Mouse (Mus musculus) forebrain, embryonic 16.5 days (tissue): ENCODE measurements around the gene Egf. TPM values are rescaled to one million over a fixed set of nuclear protein-coding genes. Genes with fewer than 3 reads are reported as not detected.

Experiments used
- ATAC-seq: fragments of 200-750 bp; cut with Nextera tagmentation; 2 replicates; pipeline ENCODE4 v1.8.0; 2017; ENCODE audit warnings: mild to moderate bottlenecking, moderate library complexity
- H3K27ac ChIP-seq: fragments of 300-500 bp; sonication (generic); 2 replicates; pipeline ENCODE4 v1.5.1; 2014; ENCODE audit warnings: low read length, control low read depth
- H3K27me3 ChIP-seq: fragments of 300-500 bp; sonication (generic); replicated peaks from 2 replicates; pipeline ENCODE4 v1.6.1; 2014; ENCODE audit warnings: low read length; ENCODE audit not compliant: control insufficient read depth, insufficient read depth
- H3K36me3 ChIP-seq: fragments of 300-500 bp; sonication (generic); 2 replicates; pipeline ENCODE4 v1.6.1; 2014; ENCODE audit not compliant: control insufficient read depth, insufficient read depth
- H3K4me1 ChIP-seq: fragments of 300-500 bp; sonication (generic); replicated peaks from 2 replicates; pipeline ENCODE4 v1.6.1; 2014; ENCODE audit warnings: low read length; ENCODE audit not compliant: control insufficient read depth, insufficient read depth
- H3K4me2 ChIP-seq: fragments of 300-500 bp; sonication (generic); 2 replicates; pipeline ENCODE4 v1.6.1; 2014; ENCODE audit warnings: mild to moderate bottlenecking, low read length, control low read depth
- H3K4me3 ChIP-seq: fragments of 300-500 bp; sonication (generic); replicated peaks from 2 replicates; pipeline ENCODE4 v1.5.1; 2014; ENCODE audit warnings: mild to moderate bottlenecking, low read length, control low read depth
- H3K9ac ChIP-seq: fragments of 300-500 bp; sonication (generic); replicated peaks from 2 replicates; pipeline ENCODE4 v1.6.1; 2014; ENCODE audit warnings: low read depth, low read length, control low read depth
- H3K9me3 ChIP-seq: fragments of 300-500 bp; sonication (generic); 2 replicates; pipeline ENCODE4 v1.6.1; 2016; ENCODE audit warnings: low read length; ENCODE audit not compliant: control insufficient read depth
- WGBS: fragments of 180-500 bp; shearing (Covaris S2); extraction: QIAGEN DNeasy Blood & Tissue Kit; methylation state at CpG from one replicate; pipeline ENCODE4 v1.1.7; 2014; 5-methylcytosine and 5-hydroxymethylcytosine counted together
- polyA plus RNA-seq: library from polyadenylated mRNA; unstranded; fragments of >200 nt; fragmentation: Nextera tagmentation; extraction: Ambion mirVana; gene quantifications from 2 replicates; pipeline ENCODE4 v1.2.1, GENCODE M21; 2015

Egf gene
- polyA plus RNA-seq, result 1.4 and 3.0 TPM in 2 replicates

DNA sequence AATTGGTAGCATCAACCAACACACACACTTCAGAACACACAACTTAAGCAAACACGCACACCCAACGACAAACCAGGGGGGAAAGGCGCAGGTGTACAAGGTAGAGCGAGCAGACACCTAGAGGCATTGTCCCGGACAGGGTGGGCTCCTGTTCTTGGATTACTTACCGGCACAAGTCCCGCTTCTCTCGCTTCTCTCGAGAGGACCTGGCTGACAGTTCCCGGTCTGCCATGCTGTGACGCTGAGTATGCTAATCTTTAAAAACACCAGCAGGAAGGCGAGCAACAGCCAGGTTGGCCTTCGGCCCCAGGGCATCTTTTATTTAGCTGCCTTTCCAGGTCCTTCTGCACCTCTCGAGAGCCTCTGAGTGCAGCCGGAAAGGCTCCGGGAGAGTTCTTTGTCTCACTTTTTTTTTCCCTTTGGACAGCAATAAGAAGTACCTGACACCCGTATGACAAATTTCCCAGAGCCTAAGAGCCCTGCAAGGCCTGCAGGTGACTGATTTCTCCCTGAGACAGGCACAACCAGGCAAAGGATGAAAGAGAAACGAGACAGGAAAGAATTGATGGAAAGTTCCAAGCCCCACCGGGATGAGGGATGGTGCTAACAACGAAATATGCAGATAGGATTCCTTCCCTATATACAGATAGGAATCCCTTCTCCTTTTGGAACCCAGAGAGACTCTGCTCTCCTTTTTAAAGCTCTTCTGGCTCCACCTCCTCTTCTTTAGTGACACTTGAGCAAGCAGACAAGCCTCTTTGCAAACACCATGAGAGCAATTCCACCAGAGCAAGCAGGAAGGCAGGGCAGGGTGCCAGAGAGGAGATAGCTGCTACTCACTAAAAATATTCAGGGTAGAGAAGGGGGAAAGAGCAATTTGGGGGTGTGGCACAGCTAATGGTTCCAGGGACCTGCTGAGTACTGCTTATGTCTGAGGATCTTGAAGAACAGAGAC lies at the start of gene Egf:
TSS of gene Egf (minus strand) at position 667 of the 955 bp plus-strand sequence.
- Histone ChIP-seq H3K4me3 (peak within 1 kb of the TSS; percentile 36), H3K4me1 (peaks cover 8% of the 10 kb centered on the region), H3K4me2 (peak within 1 kb of the TSS; percentile 64), H3K27ac (no peak within 1 kb of the TSS), H3K9me3 (no peaks in the 10 kb centered on the region), H3K9ac (peak within 1 kb of the TSS; percentile 40), H3K36me3 (no peaks in the 10 kb centered on the region), H3K27me3 (no peaks in the 10 kb centered on the region)
- WGBS, result 8% methylated on average over 20 of the region's 20 CpGs
- ATAC-seq, result peak; percentile 54

DNA sequence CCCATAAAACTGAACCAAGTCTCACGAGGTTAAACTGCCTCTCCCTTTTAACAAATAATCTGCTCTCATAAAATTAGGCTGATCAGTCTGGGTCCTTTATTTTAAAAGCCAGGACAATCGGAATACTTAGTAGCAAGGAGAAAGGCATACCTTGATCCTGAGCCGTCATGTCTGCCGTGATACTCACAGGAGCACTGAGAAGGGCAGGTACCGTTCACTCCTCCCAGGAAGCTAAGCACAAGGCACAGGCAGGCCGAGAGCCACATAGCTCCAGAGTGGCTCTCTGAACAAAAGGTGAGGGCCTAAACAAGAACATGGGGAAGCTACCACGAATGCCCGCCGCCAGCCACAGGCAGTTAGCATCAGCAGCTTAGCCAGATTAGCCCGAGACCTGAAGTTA lies 48.6 kb upstream of the Egf start, which contains the start of gene Lrit3:
TSS of gene Lrit3 (minus strand) at position 266 of the 400 bp plus-strand sequence.
- no peak within 1 kb of the TSS for H3K4me3 ChIP-seq
- ATAC-seq, result no peak

DNA sequence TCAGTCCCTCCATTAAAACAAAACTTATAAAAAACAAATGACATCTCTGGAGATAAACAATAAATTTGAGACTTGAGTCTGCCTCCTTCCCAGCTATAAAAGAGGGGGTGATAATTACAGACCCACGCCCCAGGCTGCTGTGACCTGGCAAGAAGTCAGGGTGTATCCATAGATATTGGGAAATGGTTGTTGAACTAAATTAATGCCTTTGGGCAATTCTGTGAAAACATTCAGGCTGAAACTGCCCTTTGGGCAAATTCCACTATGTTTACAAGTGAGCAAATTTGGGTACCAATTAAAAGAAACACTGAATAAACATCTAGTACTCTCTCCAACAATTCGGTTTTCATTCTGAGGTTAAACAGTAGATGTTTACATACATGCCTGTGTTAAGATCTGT lies 43.9 kb upstream of the Egf start:
- WGBS, result 82% methylated on average over 2 of the region's 2 CpGs
- no peak overlapping the region for H3K4me2 ChIP-seq
- no peaks in the 10 kb centered on the region for H3K27me3 ChIP-seq
- no peak overlapping the region for H3K27ac ChIP-seq
- no peak overlapping the region for H3K4me3 ChIP-seq
- no peaks in the 10 kb centered on the region for H3K4me1 ChIP-seq
- ATAC-seq, result no peak
- H3K9me3 ChIP-seq, result no peaks in the 10 kb centered on the region
- H3K9ac ChIP-seq, result no peak overlapping the region
- no peaks in the 10 kb centered on the region for H3K36me3 ChIP-seq

More for the DNA sequence above, 48.6 kb upstream of the Egf start, which contains the start of gene Lrit3:
- Histone ChIP-seq H3K27ac (no peak within 1 kb of the TSS), H3K9ac (no peak within 1 kb of the TSS), H3K27me3 (no peaks in the 10 kb centered on the region), H3K4me2 (no peak within 1 kb of the TSS), H3K36me3 (no peaks in the 10 kb centered on the region), H3K4me1 (no peaks in the 10 kb centered on the region), H3K9me3 (no peaks in the 10 kb centered on the region)
- WGBS, result 82% methylated on average over 10 of the region's 10 CpGs

DNA sequence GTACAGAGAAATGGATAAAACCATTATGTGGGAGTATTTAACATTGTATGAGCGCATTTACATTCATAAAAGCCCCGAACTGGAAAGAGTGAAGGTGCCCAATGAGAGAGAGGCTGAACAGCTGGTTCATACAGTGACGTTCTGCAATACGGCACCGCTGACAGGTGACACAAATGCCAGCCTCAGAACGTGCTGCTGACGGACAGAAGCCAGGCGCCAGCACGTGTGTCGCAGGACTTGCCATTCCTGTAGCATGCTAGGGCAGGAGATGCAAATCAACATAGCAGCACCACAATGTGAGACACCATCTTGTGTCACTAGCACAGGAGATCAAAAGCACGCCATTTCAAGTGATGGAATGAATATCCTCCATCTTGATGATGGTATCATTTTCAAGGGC lies 43.4 kb upstream of the Egf start:
- Histone ChIP-seq H3K4me3 (no peak overlapping the region), H3K36me3 (no peaks in the 10 kb centered on the region), H3K9me3 (no peaks in the 10 kb centered on the region), H3K9ac (no peak overlapping the region), H3K4me2 (no peak overlapping the region), H3K27ac (no peak overlapping the region), H3K4me1 (no peaks in the 10 kb centered on the region), H3K27me3 (no peaks in the 10 kb centered on the region)
- ATAC-seq, result no peak
- 85% methylated on average over 11 of the region's 11 CpGs for WGBS

DNA sequence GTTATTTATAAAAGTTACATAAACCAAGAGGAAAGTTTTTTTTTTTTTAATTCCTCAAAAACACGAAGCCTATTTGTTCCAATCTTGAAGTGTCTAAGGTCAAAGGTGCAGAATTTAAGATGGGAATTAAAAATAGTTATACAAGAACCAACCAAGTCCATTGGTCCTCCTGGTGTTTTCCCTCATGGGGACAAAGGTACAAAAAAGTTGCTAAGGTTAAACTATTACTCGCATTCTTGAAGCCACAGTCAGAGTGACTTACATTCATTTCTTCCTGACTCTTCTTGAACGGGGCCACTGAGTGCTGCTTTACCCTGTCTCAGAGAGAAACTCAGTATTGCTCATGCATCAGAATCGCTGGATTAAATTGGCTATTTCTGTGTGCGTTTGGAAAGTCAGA lies 42.2 kb upstream of the Egf start:
- ATAC-seq, result no peak
- Histone ChIP-seq H3K4me3 (no peak overlapping the region), H3K27me3 (no peaks in the 10 kb centered on the region), H3K9ac (no peak overlapping the region), H3K27ac (no peak overlapping the region), H3K4me1 (no peaks in the 10 kb centered on the region), H3K4me2 (no peak overlapping the region), H3K36me3 (no peaks in the 10 kb centered on the region), H3K9me3 (no peaks in the 10 kb centered on the region)
- 77% methylated on average over 5 of the region's 5 CpGs for WGBS

DNA sequence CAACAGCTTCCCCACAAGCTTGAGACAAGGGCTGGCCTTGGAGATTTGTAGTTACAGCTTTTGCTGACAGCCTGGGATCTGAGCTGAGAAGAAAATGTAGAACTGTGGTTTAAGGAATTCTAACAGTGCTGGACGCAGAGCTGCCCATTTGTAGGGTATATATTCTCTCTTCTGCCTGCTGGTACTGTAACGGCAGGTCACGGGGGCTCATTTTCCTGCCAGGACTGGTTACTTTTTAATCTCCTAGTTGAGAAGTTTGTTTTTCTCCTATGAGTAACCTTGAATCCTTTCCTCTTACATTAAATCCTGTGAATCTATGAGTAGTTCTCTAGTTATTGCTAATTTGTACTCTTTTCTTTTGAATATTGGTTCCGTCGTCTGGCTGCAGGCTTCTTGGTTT lies 38.7 kb upstream of the Egf start:
- H3K4me2 ChIP-seq, result no peak overlapping the region
- no peaks in the 10 kb centered on the region for H3K4me1 ChIP-seq
- no peak overlapping the region for H3K4me3 ChIP-seq
- no peak for ATAC-seq
- no peaks in the 10 kb centered on the region for H3K27me3 ChIP-seq
- no peaks in the 10 kb centered on the region for H3K36me3 ChIP-seq
- no peak overlapping the region for H3K27ac ChIP-seq
- no peak overlapping the region for H3K9ac ChIP-seq
- WGBS, result 78% methylated on average over 5 of the region's 5 CpGs
- no peaks in the 10 kb centered on the region for H3K9me3 ChIP-seq

DNA sequence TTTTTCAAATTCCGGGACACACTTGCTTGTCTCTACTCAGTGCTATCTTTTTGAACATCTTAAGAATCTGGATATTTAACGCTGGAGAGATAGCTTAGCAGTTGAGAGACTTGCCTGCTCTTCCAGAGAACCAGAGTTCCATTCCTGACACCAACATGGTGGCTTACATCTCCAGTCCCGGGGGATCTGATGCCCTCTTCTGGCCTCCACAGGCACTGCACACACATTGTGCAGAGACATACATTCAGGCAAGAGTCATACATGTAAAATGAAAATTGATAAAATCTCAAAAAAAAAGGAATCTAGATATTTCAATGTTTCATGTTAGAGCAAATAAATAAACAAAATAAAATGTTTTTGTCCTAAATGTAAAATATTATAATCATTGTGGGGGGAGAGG lies 27.6 kb upstream of the Egf start:
- 94% methylated on average over 3 of the region's 3 CpGs for WGBS
- Histone ChIP-seq H3K27ac (no peak overlapping the region), H3K4me1 (no peaks in the 10 kb centered on the region), H3K4me2 (no peak overlapping the region), H3K9me3 (no peaks in the 10 kb centered on the region), H3K27me3 (no peaks in the 10 kb centered on the region), H3K4me3 (no peak overlapping the region), H3K9ac (no peak overlapping the region), H3K36me3 (no peaks in the 10 kb centered on the region)
- ATAC-seq, result no peak

DNA sequence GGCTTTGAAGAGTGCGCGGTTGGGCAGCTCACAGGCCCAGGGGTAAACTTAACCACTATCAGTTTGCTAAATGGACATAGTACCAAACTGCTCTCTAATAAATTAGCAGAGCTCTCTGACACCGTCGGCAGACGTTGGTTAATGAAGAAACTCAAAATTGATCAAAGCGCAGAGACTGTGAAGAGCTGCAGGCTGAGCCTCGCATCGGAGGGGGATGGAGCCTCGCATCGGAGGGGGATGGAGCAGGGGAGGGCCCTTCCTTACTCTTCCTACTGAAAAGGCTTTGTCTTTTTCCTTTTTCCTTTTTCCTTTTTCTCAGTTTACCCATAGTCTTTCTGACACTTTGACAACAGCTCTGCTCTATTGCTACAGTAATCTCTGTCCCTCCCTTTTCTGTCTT lies 26.3 kb upstream of the Egf start:
- Histone ChIP-seq H3K36me3 (no peaks in the 10 kb centered on the region), H3K4me3 (no peak overlapping the region), H3K27me3 (no peaks in the 10 kb centered on the region), H3K9ac (no peak overlapping the region), H3K4me2 (no peak overlapping the region), H3K4me1 (no peaks in the 10 kb centered on the region), H3K9me3 (no peaks in the 10 kb centered on the region), H3K27ac (no peak overlapping the region)
- no peak for ATAC-seq
- 29% methylated on average over 10 of the region's 10 CpGs for WGBS

DNA sequence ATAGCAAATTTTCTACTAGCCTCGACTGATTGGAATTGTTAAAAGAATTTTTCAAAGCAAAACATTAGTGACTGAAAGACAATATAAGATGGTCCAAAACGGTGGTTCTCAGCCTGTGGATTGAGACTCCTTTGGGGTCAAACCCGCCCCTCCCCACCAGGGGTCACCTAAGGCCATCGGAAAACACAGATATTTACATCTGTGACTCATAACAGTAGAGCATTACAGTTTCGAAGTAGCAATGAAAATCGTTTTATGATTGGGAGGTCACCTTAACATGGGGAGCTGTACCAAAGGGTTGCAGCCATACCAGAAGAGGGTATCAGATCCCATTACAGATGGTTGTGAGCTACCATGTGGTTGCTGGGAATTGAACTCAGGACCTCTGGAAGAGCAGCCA lies 16.1 kb upstream of the Egf start:
- Histone ChIP-seq H3K4me1 (no peaks in the 10 kb centered on the region), H3K27me3 (no peaks in the 10 kb centered on the region), H3K27ac (no peak overlapping the region), H3K4me3 (no peak overlapping the region), H3K9ac (no peak overlapping the region), H3K4me2 (no peak overlapping the region), H3K9me3 (no peaks in the 10 kb centered on the region), H3K36me3 (no peaks in the 10 kb centered on the region)
- ATAC-seq, result no peak
- 86% methylated on average over 6 of the region's 6 CpGs for WGBS
